Mouse (Mus musculus) CD4-positive naive resting alpha-beta T cell, adult 57 days (primary cell): Measurements from ENCODE around the gene Mov10l1. TPM values are rescaled to one million over a fixed set of nuclear protein-coding genes. Genes with fewer than 3 reads are reported as not detected.

Source experiments
- total RNA-seq: library from RNA; stranded (reverse); gene quantifications from one replicate; pipeline ENCODE4 v1.2.4, GENCODE M21; 2023

Mov10l1 gene
- total RNA-seq = not detected

DNA sequence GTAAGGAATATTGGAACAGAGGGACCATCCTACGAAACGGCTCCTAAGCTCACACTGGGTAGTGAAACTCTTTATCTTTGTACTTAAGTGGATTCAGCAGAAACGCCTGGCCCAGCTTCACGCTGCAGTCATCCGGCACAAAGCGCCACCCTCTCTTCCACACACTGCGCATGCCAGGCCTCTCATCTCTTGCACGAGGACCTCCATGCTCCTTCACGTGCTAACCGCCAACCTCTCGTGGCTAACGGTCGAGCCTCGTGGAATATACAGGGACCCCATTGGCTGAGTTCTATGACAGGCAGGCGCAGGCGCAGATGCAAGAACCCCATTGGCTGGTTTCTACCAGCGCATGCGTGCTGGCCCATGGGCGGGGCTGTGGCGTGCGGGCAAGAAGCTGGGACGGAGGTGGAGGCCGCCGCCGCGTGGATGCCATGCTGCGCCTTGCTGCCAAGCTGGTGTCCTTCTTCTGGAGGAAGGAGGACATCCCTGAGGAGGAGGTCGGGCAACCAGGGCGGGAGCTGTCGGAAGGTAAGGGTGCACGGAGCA is at the start of gene Mov10l1:
Mov10l1 (plus strand) TSS at position 376 of the 546 bp plus-strand sequence.

DNA sequence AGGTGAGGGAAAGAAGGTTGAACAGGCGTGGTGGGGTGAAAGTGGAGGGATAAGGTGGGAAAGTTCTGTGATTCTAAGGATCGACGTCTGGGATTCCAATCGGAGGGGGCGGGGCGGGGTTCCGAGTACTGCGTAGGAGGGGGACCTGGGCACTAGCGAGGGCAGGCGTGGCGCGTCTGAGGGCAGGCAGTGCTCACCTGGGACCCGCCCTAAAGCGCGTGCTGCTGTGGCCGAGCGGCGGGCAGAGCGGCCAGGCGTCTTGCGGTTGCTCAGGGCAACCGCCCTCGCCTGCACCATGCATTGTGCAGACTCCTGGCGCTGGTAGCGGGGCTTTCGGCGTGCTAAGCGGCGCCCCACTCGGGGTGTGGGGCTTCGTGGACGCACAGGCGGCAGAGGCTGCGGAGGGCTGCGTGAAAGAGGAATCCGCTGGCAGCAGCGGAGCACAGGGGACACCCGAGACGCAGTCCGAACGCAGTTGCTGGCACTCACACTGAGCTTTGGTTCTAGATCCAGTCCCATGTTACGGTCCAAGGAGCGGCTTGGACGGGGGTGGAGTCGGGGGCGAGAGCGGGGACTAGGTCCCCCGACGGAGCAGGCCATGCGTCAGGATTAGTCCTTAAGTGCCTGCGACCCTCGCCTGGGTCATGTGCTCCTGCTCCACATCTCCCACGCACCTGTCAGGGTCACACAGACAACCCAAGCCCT is 28.2 kb upstream of the Mov10l1 start, which contains the start of gene Ttll8:
Ttll8 (minus strand) TSS at position 51 of the 705 bp plus-strand sequence.

DNA sequence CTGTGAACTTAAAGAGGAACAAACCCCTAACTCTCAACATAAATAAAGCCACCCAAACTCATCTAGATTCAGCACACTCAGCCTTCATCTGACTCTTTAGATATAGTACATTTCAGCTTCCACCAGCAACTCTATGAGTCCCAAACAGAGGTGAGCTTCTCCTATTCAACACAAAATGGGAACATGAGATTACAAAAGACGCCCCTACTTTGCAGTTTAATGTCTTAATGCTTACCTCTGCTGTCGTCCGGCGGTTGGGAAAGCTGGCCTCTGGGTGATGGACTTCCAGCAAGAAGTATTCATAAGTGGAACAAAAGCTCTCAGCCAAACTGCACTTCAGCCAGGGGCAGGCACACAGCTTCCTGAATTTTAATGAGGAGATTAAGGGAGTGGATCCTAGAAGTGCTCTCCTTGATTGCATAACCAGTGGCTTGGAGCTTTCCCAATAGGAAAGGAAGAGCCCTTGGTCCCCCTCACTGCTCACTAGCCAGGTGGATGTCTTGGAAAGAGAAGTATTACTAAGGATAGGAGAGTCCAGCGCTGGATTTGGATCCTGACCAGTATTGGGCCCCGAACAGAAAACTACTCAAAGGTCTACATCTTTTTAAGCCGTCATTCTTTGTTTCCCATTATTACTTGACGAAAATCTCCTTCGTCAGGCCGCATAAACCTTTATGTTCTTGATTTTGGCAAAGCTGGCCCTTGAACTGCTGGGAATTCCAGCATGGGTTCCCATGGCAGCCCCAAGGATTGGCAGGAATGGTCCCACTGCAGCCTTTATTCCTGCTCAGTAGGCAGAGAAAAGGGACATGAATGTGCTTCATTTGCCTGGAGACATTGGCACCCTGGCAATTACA is 4.2 kb upstream of the Mov10l1 start, which contains the start of gene Mlc1:
Mlc1 (minus strand) TSS at position 727 of the 857 bp plus-strand sequence.

DNA sequence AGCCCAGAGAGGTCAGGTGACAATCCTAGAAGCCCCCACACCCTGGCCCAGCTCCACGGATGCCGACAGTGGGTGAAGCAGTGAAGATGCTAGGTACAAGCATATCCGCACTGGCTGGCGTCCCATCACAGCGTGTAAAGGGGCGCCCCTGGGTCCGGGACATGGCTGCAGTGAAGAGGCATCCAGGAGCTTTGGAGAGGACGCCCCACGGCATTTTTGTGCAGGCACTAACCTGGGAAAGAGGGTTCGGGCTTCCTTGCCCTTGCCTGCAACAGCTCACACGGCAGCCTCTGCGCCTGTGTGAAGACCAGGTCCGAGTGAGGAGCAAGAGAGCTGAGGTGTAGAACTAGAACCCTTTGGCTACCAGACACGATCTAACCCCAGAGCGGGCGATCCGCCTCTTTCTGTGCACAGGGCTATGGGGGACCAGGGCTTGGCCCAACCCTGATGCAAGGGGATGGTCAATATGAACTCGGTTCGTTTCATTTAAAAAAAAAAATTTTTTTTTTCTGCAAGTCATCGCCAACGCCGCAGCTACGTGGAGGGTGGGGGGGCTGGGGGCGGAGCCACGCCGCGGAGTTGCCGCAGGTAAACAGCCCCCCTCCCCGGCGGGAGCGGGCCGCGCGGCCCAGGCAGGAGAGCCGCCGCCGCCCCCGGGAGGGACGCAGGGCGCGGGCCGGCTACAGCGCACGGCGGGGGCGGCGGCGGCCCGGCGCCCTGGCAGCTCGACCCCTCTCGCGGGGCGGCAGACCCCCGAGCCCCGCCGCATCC is 76.6 kb downstream of the Mov10l1 start, which contains the start of gene Panx2:
Panx2 (plus strand) TSS at position 574 of the 771 bp plus-strand sequence.

DNA sequence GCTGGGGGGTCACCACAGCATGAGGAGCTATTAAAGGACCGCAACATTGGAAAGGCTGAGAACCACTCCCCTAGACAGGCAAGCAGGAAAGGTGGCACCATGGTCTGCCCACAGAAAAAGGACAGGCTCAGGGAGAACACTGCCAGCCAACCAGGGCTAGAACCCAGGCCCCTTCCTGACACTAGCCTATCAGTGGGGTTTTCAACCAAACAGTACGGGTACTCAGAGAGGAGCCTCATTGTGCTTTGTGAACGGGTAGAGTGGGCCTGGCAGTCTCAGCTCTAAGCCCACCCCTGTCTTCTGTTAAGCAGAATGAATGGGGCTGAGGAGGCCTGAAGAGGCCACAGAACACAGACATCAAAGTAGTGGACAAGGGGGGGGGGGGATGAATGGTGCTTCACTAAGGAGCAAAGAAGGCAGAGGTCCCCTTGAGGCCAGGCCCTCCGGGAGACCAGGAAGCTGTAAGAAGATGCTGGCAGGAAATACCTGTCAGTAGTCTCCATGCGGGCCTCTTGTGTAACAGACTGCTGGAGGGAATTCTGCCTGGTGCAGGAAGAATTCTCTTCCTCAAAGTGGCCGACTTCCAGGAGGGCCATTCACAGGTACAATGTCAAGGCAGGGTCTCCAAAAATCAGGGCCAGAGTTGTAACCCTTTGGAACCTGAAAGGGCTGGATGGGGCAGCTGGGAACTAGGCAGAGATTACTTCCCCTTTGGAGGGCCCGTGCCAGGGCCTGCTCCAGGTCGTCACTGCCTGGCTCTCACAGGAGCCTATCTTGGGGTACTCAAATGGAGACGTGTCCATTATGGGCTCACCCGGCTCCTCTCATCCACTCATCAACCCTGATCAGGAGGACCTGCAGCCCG is 92.1 kb downstream of the Mov10l1 start, which contains the start of gene Trabd:
Trabd (plus strand) TSS at position 512 of the 865 bp plus-strand sequence.

DNA sequence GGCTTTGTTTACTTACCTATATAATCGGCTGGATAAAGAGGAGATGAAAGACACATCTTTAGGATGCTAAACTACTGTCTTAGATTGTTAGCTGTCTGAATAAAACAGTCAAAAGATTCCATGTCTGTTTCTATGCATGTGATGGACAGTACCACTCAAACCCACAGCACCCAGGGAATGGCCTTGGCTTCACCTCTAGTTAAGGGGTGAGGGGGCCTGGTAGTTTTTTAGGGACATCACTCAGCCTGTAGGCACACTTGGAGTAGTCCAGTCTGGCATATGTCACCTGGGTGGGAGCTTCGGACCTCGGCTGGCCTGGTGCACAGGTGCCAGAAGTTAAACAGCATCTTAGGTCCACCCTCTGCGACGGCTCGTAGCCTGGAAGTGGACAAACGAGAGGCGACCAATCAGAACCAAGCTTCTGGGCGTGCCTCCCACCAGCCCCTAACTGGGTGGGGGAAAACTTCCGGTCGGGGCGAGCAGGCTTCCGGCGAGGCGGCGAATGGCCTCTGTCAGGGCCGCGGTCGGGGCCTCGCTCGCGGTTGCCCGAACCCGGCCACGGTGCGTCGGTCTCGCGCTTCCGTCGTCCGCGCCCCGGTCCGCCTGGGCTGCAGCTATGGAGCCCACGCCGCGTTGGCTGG is 106.0 kb downstream of the Mov10l1 start, which contains the start of gene Selenoo:
Selenoo (plus strand) TSS at position 478 of the 641 bp plus-strand sequence.

Other genes starting within 250 kb of the Mov10l1 start
- gene Brd1, start 248.7 kb upstream of the Mov10l1 start, total RNA-seq = 149 TPM
- gene Zbed4, start 231.2 kb upstream of the Mov10l1 start, total RNA-seq = 20.9 TPM
- gene Alg12, start 163.6 kb upstream of the Mov10l1 start, total RNA-seq = 19.5 TPM
- 23.9 TPM for gene Creld2, start 163.3 kb upstream of the Mov10l1 start, total RNA-seq
- 71.4 TPM for gene Pim3, start 120.7 kb upstream of the Mov10l1 start, total RNA-seq
- gene Ttll8, start 28.5 kb upstream of the Mov10l1 start, total RNA-seq = not detected
- not detected for gene Mlc1, start 3.9 kb upstream of the Mov10l1 start, total RNA-seq
- not detected for gene Panx2, start 76.8 kb downstream of the Mov10l1 start, total RNA-seq
- 45.4 TPM for gene Trabd, start 92.2 kb downstream of the Mov10l1 start, total RNA-seq
- 25.5 TPM for gene Selenoo, start 106.2 kb downstream of the Mov10l1 start, total RNA-seq
- gene Tubgcp6, start 140.2 kb downstream of the Mov10l1 start, total RNA-seq = 39.6 TPM
- 24.8 TPM for gene Hdac10, start 145.8 kb downstream of the Mov10l1 start, total RNA-seq
- 3.4 TPM for gene Mapk12, start 157.8 kb downstream of the Mov10l1 start, total RNA-seq
- gene Mapk11, start 166.7 kb downstream of the Mov10l1 start, total RNA-seq = 29.8 TPM
- 2.9 TPM for gene Plxnb2, start 197.9 kb downstream of the Mov10l1 start, total RNA-seq
- 24.3 TPM for gene Dennd6b, start 213.6 kb downstream of the Mov10l1 start, total RNA-seq
- gene Ppp6r2, start 228.6 kb downstream of the Mov10l1 start, total RNA-seq = 42.9 TPM